Mouse (Mus musculus): ENCODE measurements around the gene Cwc25.

The Cwc25 gene

DNA sequence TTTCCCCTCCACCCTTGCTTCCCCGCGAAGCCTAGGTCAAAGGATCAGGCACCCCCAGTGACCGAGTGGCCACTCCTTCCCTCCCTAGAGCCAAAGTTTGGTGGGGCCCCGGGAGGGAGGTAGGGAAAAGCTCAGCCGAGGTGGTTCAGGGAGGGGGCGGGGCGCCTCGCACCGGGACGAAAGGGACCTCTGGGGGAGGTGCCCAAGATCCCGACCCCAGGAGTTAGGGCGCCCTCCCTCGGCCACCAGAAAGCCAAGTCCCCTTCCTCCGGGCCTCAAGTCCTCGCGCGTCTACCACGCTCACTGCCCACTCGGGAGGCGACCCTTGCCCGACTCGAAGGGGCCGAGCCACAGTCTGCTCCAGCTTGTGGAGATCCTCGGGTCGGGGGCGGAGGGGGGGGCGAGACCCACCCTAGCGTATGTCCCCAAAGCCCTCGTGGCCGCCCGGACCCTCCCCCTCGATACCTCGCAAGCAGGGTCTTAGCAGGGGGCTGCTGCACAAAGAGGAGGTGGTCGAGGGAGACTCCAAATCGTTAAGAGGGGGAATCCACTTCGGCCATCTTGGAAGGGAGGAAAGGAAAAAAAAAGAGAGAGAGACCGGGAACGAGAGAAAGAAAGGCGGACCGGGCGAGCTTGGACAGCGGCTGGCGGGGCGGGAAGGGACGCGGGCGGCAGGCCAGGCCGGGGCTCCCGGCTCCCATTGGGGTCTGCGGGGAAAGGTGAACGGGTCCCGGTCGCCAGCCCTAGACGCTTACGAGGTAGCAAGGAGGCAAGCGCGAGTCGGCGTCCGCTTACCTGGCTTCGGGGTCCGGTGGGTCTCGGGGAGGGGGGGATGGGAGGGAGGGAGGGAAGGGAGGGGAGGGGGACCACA lies 67.4 kb downstream of the Cwc25 start:
- WGBS: under 1% methylated on average over 57 of the region's 63 CpGs

DNA sequence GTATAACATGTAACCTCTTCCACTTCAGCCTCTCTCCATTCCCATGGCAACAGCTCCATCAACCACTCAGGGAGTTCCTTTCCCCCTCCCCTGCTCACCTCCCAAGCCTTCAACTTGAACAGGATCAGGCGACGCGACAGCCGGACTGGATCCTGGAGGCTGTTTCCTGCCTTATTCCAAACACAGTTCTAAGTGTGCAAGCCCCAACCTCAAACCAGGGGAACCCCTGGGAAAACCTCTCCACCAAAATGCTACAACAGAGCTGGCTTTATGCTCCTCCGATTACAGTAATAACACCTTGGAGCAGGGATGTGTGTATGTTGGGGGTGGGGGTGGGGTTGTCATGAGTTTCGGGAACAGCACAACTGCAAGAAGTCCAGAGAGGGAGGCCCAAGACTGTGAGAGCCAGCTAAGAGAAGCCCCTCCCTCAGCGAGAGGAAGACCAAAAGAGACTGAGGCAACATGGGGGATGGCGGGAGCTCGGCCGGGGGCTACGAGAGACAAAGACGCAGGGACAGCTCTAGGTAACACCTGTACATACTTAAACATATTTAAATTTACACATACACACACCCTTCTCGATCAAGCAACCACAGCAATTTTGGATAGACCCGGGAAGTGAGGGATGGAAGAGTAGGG lies 68.3 kb downstream of the Cwc25 start:
- 8% methylated on average over 14 of the region's 14 CpGs for WGBS

DNA sequence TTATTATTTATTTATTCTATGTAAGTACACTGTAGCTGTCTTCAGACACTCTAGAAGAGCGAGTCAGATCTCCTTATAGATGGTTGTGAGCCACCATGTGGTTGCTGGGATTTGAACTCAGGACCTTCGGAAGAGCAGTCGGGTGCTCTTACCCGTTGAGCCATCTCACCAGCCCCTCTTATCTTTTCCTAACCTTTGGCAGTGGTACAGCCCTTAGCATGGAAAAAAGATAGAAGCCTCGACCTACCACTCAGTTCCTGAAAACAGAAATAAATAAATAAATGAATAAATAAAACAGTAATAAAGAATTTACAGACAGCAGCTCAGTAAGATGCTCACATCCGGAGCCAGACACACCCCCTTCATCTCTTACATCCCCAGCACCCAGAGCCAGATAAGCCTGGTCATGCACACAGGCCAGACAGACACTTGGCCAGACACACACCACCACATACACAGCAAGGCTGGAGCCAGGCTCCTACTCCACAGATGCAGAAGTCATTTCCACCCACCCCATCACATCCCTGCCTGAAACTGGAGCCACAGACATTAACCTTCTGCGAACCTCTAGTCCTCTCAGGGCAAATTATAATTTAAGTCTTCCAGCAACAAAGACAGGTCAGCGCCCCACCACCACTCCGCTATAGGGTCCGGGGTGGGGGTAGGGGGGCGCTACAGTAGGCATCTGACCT lies 69.0 kb downstream of the Cwc25 start:
- WGBS: 56% methylated on average over 11 of the region's 11 CpGs

DNA sequence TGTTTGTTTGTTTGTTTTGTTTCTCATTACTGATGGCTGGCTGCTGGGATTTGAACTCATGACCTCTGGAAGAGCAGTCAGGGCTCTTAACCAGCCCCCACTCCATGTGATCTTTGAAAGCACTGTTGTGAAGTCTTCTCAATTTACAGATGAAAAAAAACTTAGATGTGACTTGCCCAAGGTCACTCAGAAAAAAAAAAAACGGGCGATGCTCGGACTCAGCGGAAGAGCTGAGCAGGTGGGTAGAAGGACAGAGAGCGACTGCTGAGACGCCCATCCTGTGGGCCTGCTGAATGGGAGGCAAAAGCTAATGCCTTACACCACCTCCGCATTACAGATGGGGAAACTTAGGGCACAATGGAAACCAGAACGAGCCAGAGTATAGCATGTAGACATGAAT lies 69.7 kb downstream of the Cwc25 start:
- 70% methylated on average over 8 of the region's 8 CpGs for WGBS

DNA sequence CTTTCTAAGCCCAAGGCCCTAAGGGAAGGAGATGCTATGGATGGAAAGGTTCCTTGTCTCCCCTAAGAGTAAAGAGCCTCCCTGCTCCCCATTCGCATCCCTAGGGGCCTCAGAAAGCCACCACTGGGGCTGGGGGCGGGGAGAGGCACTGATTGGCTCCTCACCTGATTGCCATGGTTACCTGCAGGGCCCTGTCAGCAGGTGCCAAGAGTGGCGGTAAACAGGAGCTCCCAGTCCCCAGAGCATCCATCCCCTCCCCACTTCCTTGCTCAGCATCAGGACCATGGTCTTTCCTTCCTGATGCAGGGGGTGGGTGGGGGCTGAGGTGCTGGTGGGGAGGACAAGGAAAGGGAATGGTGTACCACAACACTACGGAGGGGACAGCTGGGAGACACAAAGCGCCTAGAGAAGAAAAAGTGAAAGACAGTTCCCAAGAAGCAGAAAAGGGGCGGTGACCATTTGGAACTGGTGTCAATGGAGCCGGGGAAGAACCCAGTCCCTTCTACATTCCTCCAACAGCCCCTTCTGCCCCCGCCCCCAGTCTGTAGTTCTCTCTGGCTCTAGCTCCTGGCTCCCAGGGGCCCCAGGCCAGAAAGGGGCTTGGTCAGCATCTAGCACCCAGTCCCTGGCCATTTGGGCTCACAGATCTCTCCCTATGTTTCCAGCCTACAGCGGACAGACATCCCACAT lies 70.5 kb downstream of the Cwc25 start:
- WGBS: 31% methylated on average over 8 of the region's 9 CpGs
